Mouse (Mus musculus) forelimb bud, embryonic 11.5 days (tissue): Measurements from ENCODE around the gene Gm14288.
"Not testable (repeated sequence)": the region's sequence is repeated elsewhere in the genome, so short reads cannot be mapped to it uniquely, and the experiment has no call there.

Source experiments
- DNase-seq: peaks from one replicate; pipeline ENCODE4 v3.0.0-alpha.2; 2012; ENCODE audit warnings: low read depth, low spot score

Gm14288 gene

GRCm38 (mm10) chr2:175800993-175801392, at the start of gene Gm14288:
TSS of gene Gm14288 (minus strand) at chr2:175801093.
- not testable (repeated sequence) for DNase-seq

GRCm38 (mm10) chr2:175741237-175741636, 59.7 kb downstream of the Gm14288 start, which contains the start of gene Gm2007:
TSS of gene Gm2007 (plus strand) at chr2:175741537.
- not testable (repeated sequence) for DNase-seq
